Mouse (Mus musculus) frontal cortex, postnatal 25 days (tissue): ENCODE measurements around the gene Ssbp2.

Experiments
- DNase-seq, 2 experiments: peaks; one replicate each; pipeline ENCODE4 v3.0.0; 2022; ENCODE audit warnings: low spot score in 2 of 2

The Ssbp2 gene

DNA sequence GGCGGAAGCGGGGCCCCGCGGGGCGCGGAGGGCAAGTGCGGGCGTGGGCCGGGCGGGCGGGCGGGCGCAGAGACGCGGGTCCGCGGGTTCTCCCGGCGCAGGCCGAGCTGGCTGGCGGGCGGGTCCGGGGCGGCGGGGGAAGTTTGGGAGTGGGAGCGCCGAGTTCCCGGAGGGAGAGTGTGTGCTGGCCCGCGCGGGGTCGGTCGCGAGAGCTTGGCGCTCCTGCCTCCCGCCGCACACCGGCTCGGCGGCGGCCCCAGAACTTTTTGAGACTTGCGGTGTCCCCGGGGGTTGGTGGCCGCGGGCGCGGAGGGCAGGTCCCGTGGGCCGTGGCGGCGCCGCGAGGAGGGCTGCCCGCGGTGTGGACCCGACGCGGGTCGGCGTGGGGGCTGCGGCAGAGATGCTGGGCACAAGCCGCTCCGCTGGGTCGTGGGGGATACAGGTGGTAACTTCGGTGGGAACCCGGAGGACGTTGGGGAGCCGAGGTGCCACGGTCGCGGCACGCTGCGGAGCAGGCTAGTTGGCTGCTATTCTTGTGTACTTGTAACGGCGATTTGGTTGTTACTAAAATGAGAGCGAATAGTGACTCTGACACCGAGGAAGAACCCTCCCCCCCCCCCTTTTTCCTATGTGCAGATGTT lies 1.7 kb downstream of the Ssbp2 start:
- peak in 1 of 2 experiments; percentile 12 for DNase-seq

DNA sequence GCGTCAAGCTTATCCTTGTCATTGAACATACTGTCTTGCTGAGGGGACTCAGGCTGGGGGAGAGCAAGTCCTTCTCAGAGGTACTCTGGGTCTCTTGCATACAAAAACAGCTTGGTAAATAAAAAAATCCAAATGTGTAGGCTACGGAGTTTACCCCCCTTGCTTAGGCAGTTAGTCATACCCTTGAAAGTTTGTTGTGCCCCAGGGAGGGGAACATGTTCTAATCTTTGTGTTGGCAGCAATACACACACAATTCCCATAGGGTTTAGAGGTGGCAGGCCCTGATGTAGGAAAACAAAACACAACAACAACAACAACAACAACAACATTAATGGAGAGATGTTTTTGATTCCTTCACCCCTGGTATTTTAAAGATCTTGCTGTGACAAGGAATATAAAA lies 2.3 kb downstream of the Ssbp2 start:
- no peak for DNase-seq

DNA sequence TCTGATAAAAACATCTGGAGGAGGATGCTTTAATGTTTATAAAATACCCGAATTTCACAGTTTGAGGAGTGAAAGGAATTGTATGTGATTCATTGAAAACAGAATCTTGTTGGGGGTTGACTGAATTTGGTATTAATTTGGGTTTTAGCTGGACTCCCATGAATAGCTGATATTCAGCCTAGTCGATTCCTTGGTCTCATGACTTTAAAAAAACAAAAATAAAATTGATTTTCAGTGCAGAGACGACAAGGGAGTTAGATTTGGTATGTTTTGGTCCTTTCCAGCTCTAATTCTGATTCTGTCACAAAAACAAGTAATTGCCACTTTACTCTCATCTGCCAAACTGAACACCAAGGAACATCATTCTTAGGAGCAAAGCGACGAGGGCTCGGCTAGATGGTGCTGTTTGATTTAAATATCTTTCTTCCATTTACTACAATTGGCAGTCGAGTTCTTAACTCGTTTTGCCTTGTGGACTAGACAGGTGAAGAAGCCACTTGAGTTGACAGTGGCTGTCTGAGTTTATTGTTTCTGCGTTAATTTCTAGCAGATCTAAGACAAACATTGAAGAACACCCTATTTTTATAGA lies 2.9 kb downstream of the Ssbp2 start:
- DNase-seq = no peak

DNA sequence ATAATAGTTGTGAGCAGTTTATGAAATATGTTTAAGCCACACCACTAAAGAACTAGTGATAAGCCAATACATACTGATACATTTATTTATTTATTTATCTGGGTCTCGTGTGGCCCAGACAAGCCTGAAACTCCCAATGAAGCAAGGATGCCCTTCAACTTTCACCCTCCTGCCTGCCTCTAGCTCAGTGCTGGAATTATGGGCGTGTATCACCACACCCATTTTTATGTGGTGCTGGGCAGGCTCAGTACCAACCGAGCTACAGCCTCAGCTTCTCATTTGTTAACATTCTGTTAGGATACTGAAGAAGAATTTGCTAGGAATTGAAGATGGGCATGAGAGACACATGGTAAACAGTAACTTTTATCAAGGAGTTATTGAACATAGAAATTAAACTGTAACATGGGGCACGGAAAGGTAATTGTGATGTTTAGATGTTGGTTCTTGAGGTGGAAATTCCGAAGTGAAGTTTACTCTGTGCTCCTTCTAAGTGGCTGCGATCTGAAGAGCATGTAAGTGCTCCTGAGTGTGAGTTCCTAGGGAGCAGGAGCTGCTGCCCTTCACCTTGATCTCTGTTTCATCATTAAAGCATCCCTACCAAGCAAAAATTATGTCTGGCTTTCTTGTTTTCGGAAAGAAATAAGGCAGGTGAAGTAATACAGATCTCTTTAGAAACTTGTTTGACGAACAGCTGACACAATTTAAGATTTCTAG lies 5.1 kb downstream of the Ssbp2 start:
- DNase-seq = no peak

DNA sequence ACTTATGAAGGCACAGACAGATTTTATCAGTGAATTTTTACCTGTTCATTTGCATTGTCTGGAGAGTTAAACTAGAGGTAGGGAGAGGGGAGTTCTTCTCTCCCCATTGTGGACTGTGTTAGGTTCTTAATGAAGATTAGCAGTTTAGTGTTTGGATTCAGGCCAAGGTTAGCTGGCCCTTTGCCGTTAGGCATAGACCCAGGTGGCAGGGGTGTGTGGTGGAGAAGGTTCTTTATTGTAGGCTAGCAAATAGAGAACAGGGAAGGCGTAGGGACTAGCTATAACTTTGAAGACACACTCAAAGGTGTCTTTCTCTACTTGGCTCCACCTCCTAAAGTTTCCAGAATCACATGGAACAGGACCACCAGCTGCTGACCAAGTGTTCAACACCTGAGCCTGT lies 11.5 kb downstream of the Ssbp2 start:
- DNase-seq = no peak

DNA sequence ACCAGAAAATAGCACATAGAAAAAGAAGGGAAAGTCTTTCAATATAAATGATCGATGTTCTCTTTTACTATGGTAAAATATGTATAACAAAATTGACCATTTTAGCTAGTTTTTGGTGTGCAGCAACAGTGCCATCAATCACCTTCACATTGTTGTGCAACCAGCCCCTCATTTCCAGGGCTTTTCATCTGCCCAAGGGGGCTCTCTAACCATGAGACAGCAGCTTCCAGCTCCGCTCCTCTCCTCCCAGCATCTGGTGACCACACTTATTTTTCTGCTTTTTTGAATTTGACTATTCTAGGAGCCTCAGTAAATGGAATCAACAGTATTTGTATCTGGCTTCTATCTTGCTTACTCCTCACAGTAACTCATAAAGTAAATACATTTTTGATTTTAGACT lies 11.9 kb downstream of the Ssbp2 start:
- no peak for DNase-seq

DNA sequence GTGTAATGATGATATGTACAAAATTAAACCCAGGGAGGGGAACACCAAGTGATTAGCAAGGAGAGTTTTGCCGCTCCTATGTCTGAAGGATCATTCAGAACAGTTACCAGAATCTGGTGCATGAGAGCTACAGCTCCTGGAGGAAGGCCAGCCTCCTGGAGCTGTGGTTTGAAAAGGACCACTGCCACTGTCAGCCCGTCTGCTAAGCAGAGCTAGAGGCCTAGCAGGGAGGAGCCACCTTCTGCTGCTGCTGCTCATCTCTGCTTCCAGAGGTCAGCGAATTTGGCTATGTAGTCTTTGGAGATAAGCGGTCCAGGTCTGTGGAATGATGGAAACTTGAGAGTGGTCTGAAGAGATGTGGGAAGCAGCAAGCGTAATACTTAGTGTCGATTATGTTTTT lies 13.4 kb downstream of the Ssbp2 start:
- DNase-seq = no peak

DNA sequence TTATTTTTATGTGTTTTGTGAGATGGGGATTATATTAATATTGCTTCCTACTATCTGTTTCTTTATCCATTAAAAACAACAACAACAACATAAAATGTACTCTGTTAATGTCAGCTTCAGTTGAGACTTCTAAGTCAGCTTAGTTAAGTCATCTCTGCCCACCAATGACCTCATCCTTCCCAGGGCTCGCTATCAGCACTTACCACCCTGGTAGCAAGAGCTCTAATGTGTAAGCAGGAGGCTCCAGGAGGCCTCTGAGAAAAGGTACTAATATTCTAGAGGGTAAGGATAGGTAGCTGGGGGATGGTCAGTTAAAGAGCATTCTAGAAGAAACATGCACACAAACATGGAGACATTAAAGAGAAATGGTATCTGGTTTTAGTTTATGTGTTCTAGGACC lies 13.9 kb downstream of the Ssbp2 start:
- DNase-seq = no peak

DNA sequence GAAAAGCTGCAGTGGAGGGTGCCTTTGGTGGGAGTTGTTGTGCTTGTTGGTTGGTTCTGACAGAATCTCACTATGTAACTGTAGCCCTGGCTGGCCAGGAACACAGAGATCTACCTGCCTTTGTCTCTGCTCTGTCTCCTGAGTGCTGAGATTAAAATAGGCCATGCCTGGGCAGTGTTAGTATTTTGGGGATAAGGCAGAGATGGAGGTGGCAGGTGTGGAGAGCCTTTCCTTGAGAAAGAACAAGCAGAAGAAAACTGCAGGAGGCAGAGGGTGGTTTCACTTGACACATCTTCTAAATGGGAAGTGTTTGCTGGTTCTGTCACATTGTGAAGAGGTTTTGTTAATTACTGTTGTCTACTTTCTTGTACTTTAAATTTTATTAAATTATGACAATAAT lies 15.8 kb downstream of the Ssbp2 start:
- no peak for DNase-seq

DNA sequence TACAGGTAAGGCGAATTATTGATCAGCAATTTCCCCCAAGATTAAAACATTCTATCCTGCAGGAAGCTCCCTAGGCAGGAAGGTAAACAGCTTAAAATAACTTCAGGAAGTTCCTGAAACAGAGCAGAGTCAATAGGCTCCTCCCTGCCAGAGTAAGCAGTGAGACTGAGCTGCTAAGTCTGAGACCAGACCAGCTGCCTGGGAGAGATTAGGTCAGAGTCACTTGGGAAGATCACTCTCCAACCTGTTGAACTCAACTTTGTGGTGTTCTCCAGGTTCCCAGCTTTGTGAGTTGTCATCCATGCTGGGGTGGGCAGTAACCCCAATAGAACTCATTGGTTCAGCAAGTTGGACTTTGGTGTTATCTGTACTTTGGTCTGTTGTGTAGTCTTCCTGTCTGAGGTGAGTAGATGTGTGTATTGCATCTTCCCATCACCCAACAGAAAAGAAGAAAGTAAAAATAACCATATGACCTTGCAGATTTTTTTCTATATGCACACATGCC lies 16.6 kb downstream of the Ssbp2 start:
- DNase-seq = no peak

DNA sequence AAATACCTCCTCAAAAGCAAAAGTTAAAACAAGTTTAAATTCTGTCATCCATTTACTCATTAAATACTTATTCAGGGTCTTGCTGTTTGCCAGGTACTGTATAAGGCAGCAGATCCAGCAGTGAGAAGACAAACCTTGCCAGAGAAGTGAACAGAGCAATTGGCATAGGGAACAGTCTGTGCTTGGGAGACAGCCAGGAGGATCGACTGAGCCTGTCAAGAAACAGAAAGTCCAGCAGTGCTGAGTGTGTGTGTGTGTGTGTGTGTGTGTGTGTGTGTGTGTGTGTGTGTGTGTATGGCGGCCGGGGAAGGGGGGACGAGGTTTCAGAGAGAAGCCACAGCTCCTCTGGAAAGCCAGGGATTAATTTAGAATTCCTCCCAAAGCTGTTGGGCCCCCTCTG lies 17.9 kb downstream of the Ssbp2 start:
- no peak for DNase-seq

DNA sequence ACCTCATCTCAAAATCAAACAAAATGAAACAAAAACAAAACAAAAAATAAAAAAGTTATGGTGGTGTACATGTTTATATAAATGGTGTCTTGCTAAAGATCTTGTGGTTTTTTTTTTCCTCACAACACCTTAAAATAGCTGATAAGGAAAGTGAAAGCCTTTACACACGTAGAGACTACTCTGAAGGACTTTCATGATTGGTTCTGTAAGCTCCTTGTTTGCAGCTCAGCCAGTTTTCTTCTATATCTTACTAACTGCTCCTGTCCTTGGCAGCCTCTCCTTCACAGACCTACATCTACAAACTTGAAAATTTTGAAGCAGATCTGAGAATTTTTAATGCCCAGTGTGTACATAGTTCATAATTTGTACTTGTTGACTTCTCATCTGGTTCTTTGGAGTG lies 24.2 kb downstream of the Ssbp2 start:
- no peak for DNase-seq

DNA sequence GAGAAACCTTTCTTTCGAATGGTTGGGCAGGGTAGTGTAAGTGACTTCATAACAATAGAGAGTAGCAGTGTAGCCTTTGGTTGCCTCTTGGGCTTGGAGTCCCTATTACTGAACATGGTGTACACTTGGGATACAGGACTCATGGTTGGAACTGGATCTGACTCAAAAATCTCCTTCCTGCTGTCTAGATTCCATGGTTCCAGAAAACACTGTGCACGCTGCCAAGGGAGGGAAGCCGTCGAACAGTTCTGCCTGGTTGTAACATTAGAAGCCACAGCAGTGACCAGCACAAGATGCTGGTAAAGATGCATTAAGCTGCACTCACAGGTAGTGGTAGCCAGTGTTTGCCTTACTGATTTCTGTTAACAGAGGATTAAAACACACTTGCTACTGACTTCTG lies 32.0 kb downstream of the Ssbp2 start:
- no peak for DNase-seq

DNA sequence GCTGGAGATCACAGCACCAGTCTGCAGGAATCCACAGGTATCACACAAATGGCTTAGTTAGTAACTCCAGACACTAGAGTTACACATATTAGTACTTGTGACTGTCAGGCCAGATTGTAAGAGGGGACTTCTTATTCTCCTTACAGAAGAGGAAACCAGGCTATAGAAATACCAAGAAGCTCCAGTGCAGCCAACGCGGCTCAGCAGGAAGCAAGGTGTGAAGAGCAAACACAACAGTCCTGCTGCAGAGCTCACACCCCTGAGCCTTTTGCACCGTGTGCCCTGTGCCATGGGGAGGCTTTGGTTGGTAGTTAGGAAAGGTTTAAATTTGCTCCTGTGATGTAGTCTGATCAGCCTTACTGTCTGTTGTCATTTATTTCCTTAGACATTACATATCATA lies 37.0 kb downstream of the Ssbp2 start:
- DNase-seq = no peak

DNA sequence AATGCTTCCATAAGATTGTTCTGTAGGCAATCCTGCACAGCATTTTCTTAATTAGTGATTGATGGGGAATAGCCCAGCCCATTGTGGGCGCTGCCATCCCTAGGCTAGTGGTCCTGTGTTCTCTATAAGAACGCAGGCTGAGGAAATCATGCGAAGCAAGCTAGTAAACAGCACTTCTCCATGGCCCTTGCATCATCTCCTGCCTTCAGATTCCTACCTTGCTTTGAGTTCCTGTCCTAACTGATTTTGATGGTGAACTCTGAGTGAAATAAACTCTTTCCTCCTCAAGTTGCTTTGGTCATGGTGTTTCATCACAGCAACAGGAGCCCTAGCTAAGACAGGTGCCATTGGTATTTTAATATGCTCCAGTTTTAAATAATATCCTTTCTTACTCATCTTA lies 41.7 kb downstream of the Ssbp2 start:
- DNase-seq = no peak

DNA sequence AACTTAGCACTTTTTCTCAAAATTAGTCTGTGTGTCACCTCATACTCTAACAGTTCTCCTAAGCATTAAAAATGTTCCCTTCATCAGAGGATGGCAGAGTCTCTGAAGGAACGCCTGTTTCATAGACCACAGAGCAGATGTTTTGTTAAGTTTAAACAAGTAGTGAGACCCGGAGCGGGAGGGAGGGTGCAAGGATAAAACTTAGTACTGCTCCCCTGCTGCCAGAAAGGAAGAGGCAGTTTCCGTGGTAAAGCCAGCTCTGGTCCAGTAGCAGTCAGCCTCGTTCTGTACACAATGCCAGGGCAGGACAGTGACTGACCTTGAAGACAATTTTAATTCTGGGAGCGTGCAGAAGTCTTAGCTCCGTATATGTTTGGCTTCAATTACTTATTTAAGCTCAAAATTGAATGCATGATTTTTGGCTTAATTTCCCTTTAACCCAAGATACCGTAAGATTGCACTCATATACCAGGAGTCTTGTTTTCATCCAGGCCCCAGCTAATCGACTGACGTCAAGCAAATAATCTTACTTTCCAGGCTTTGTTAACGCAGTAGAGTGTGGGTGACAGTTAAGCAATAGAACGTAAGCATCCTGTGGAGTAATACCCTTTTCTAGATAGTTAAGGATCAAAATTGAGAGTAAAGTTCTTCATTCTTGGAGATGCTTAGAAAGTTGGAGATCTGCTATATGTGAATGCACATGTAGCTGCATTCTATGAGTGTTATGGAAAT lies 42.7 kb downstream of the Ssbp2 start:
- DNase-seq = no peak

DNA sequence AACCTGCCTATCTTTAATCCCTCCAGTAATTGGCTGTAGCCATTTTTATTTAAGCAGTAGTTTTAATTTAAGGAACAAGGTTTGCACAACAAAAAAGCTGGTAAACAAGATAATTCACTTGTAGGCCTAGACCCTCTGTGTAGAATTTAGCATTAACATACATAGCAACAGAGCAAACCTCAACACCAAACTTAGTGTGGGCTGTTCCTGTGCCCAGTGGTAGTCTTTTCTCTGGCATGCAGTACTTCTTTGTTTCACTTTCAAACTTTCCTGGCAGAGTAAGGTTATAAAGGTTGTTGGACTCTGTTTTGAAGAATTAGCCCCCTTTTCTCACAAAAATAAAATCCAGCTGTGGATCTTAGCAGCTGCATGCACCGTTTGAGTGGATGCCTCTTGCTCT lies 48.9 kb downstream of the Ssbp2 start:
- no peak for DNase-seq

DNA sequence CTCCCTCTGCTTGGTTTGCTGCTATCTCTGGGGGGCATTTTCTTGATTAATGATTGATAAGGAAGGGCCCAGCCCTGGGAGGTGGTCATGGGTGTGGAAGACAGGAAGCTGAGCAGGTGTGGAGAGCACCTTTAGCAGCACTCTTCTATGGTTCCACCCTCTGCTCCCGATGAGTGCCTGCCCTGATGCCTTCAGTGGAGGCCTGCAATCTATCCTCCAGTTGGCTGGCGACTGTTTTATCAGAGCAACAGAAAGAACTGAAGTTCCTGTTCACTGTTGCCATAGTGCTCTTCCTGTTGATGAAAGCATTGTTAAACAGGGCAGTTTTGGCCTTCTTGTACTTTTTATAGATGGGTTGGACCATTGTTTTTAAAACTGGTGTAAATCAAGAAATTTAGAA lies 49.4 kb downstream of the Ssbp2 start:
- DNase-seq = no peak

DNA sequence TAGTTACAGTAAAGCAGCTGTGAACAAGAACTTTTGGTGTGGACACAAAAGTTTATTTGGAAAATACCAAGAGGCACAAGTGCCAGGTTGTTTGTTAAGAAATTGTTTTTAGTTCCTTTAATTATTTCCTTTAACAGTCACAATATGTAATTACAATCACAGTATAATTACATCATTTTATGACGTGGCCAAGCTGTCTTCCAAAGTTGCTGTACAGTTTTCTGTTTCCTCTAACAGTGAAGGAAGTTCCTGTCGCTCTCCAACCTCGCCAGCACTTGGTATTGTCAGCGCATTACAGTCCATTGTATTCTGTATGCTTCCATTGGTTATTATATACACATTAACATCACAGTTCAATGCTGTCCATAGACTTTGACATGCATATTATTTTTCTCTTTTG lies 54.9 kb downstream of the Ssbp2 start:
- no peak for DNase-seq

DNA sequence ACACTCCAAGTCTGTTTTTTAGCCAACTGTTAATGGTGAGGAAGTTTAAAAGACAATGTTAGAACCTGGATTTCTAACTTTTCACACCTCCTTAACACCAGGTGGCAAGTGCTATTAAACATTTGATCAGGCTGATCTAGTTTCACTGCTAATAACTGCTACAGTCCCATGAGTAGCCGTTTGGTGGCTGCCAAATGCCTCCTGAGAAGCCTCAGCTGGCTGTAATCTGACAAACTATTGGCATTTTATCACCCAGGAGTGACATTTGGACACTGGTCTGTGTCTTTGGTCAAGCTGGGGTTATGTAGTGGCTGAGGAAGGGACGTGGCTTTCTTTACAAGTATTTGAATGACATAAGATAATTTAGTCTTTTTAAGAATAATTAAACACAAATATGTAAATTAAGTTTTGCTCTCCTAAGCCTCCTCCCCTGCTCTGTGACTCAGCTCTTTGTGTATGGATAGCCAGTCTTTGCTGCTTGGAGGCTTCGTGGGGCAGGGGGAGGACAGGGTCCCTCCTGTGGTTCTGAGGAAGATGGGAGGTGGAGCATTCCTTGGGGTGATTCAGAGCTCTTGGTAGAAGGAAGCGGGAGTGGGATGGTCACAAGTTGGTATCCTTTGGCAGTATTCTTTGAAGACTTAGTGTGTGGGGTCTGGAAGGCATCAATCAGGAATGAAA lies 60.1 kb downstream of the Ssbp2 start:
- DNase-seq = no peak

DNA sequence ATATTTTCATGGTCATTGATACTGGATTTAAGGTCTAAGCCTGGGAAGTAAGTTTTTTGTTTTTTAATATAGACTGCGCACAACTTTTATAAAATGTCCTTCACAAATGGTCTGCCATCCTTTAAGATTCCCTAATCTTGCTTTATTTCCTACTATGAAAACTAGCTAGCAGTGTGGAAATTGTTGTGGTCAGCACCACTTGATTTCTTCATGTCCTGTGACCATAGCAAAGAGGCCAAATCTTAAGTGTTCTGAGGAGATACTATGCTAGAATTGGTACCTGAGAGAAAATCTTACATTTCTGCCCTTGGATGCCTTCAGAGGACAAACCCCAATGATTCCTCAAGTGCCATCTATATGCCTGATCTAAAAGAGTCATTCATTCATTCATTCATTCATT lies 60.9 kb downstream of the Ssbp2 start:
- no peak for DNase-seq

DNA sequence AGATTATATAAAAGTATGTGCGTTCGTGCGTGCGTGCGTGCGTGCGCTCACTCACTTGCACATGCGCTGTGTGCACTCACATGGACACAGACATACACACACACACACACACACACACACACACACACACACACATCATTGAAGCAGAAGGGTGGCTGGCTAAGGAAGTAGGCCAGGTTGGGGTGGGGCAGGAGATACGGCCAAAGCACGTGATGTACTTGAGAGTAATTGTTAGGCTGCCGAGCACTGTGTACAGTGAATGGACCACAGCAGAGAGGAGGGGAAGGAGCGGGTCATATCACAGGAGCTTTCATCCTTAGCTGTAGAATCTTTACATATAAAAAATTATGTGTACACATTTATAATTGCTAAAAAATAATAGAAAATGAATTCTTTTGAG lies 66.0 kb downstream of the Ssbp2 start:
- DNase-seq = no peak
